Mouse (Mus musculus): ENCODE measurements around the gene Gbp7.

GRCm38 (mm10) chr3:142597923-142598322, 67.8 kb downstream of the Gbp7 start:
- TF ChIP-seq TAL1 (IDR thresholded peaks at IDR 0.05; ENCODE audit: low read length): no peak
- TF ChIP-seq GATA1 (IDR thresholded peaks at IDR 0.05; ENCODE audit: low read length): no peak
